Mouse (Mus musculus) ES-E14 (cell line): ENCODE data around the gene Gsap. TPM values are rescaled to one million over a fixed set of nuclear protein-coding genes. Genes with fewer than 3 reads are reported as not detected.
"Not testable (repeated sequence)": the region's sequence is repeated elsewhere in the genome, so short reads cannot be mapped to it uniquely, and the experiment has no call there.

Experiments used
- DNase-seq: peaks from one replicate; pipeline ENCODE4 v3.0.0-alpha.2; 2013; ENCODE audit warnings: low read depth, low spot score
- H3K27ac ChIP-seq: 2 replicates; pipeline ENCODE4 v1.5.1; 2012; ENCODE audit warnings: low read depth, mild to moderate bottlenecking, low read length, moderate library complexity, mixed read lengths; ENCODE audit not compliant: poor library complexity, insufficient read depth, severe bottlenecking
- H3K36me3 ChIP-seq: 2 replicates; pipeline ENCODE4 v1.6.1; 2012; ENCODE audit warnings: mild to moderate bottlenecking, low read length, moderate library complexity, mixed read lengths; ENCODE audit not compliant: control insufficient read depth, poor library complexity, insufficient read depth, severe bottlenecking
- H3K4me1 ChIP-seq, 2 experiments: fragments of 150-350 bp in 1 of 2; sonication (generic) in 1 of 2; 2 replicates each; pipeline ENCODE4 v1.6.1; 2012; ENCODE audit warnings: low read length in 2 of 2, mild to moderate bottlenecking in 1 of 2, mixed read lengths in 1 of 2; ENCODE audit not compliant: control insufficient read depth in 2 of 2, insufficient read depth in 2 of 2, poor library complexity in 1 of 2
- H3K4me3 ChIP-seq, 2 experiments: fragments of 150-350 bp in 1 of 2; sonication (generic) in 1 of 2; 2 replicates each; pipeline ENCODE4 v1.5.1; 2012; ENCODE audit warnings: low read length in 2 of 2, low read depth in 1 of 2, mild to moderate bottlenecking in 1 of 2, mixed read lengths in 1 of 2; ENCODE audit not compliant: insufficient read depth in 1 of 2, poor library complexity in 1 of 2, severe bottlenecking in 1 of 2
- H3K9ac ChIP-seq: 2 replicates; pipeline ENCODE4 v1.6.1; 2012; ENCODE audit warnings: low read depth, mild to moderate bottlenecking, low read length, mixed read lengths; ENCODE audit not compliant: poor library complexity, insufficient read depth, severe bottlenecking
- H3K9me3 ChIP-seq: fragments of 150-350 bp; sonication (generic); 2 replicates; pipeline ENCODE4 v1.6.1; 2012; ENCODE audit warnings: low read depth, mild to moderate bottlenecking, low read length; ENCODE audit not compliant: control insufficient read depth, insufficient read depth
- CHD2 ChIP-seq: IDR thresholded peaks from 2 replicates; pipeline ENCODE4 v1.6.1; 2014; ENCODE audit warnings: mild to moderate bottlenecking, low read depth, low read length, inconsistent platforms
- HCFC1 ChIP-seq: IDR thresholded peaks from 2 replicates; pipeline ENCODE4 v1.6.1; 2012; ENCODE audit warnings: low read length, inconsistent platforms, borderline replicate concordance; ENCODE audit not compliant: insufficient read depth
- MAFK ChIP-seq: IDR thresholded peaks from 2 replicates; pipeline ENCODE4 v1.6.1; 2014; ENCODE audit warnings: mild to moderate bottlenecking, low read depth, low read length, inconsistent platforms; ENCODE audit not compliant: insufficient read depth
- ZC3H11A ChIP-seq: IDR thresholded peaks from 2 replicates; pipeline ENCODE4 v1.6.1; 2012; ENCODE audit warnings: low read depth, mild to moderate bottlenecking, inconsistent platforms, low read length, borderline replicate concordance
- ZNF384 ChIP-seq: IDR thresholded peaks from 2 replicates; pipeline ENCODE4 v1.6.1; 2012; ENCODE audit warnings: low read depth, low read length, inconsistent platforms
- in situ Hi-C, 2 experiments: fragments of 600-800 bp; cut with MboI; formaldehyde crosslinking; loops; one replicate each; pipeline ENCODE4 v1.15.1; 2025; ENCODE audit warnings: low sequenced_read_pairs in 2 of 2, inconsistent platforms in 1 of 2; ENCODE audit not compliant: unreplicated experiment in 2 of 2
- total RNA-seq: library from RNA; depleted of rRNA; stranded (reverse); fragments of 300-350 nt; gene quantifications from 2 replicates; pipeline ENCODE4 v1.2.3, GENCODE M21; 2012

Gsap gene
- total RNA-seq, 1 experiment: 4.2 TPM

DNA sequence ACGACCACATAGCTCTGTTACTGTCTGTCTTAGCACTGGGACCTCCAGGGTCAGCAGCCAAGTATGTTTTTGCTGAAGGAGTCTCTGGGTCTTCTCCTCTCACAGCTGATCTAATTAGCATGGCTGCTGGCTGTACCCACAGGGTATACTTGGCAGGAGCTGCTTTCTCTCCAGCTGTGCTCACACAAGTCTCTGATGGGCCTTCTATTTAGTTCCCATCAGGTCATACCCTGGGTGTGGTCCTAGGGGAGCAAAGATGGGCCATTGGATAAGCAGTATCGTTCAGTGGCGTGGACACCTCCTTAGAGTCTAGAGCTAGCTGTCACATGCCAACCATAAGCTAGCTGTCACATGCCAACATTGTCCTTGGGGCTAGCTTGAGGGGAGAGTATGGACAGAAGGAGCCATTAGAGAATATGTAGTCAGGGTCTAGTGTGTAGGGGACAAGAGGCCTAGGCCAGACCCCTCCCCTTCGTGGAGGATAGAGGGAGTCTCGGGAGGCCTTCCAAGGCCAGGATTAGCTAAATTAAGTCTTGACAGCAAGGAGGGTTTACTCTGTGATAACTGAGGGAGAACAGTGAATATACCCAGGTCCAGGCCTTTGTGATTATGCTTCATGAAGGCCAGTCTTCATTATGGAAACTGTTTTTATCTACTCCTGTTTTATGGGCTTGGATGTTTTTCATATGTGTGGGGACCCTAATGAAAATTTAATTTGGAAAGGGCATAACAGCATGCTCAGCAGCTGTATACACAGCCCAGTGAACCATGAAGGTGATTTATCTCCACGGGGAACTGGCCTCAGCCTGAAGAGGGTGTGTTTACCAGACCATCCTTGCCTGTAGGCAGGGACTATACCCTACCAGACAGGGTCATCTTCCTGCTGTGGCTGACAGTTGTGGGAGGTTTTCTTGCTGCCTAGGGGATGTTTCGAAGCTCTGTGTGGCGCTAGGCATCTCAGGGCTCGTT is 85.6 kb downstream of the Gsap start:
- Histone ChIP-seq H3K4me1 (no peaks in the 10 kb centered on the region), H3K27ac (no peak overlapping the region), H3K9ac (no peak overlapping the region), H3K9me3 (no peaks in the 10 kb centered on the region), H3K36me3 (no peaks in the 10 kb centered on the region), H3K4me3 (no peak overlapping the region)
- in situ Hi-C loops: no loop called here
- no peak for TF ChIP-seq HCFC1
- TF ChIP-seq ZC3H11A: no peak
- no peak for TF ChIP-seq ZNF384
- TF ChIP-seq CHD2: no peak
- TF ChIP-seq MAFK: no peak
- DNase-seq: no peak

DNA sequence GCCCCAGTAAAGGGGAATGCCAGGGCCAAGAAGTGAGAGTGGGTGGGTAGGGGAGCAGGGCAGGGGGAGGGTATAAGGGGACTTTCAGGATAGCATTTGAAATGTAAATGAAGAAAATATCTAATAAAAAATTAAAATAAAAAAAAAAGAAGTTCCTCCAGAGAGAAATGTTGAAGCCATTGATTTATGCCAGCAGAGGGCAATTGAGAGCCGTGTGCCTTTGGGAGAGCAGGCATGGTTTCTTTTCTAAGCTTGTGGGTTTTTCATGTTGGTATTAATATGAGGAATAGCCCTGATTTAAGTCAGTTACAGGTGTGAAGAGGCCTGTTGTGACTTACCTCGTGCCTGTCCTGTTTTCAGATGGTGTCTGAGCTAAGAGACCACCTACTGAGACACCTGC is 91.6 kb downstream of the Gsap start:
- H3K9me3 ChIP-seq, DNase-seq, H3K36me3 ChIP-seq, H3K27ac ChIP-seq, in situ Hi-C loops, H3K4me1 ChIP-seq, H3K9ac ChIP-seq, H3K4me3 ChIP-seq: not testable (repeated sequence)

DNA sequence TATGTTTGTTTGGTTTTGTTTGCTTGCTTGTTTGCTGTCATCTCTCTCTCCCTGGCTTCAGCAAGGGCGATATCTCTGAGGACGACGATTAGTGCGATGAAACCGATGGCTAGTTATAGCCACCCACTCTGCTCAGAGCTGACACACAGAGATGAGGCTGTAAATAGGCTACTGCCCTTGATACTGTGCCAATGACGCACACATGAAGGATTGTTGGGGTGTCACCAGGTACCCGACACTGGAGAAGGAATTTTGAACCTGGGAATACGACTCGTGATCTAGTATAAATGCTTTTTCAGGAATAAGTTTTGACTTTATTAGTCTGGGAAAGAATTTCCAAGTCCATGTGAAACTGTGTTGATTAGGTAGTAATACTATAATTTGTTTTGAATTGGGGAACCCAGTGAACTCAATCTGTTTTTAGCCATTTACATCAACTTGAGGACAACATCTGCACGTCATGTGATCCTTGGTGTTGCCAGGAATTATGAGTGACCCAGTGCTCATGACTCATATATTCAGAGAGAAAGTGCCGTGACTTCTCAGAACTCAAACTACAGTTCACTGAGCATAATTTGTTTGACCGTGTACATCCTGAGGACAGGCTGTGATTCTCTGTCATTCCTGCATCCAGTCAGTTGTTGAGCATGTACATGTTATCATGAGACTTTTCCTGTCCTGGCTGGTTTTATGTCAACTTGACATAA is 97.5 kb downstream of the Gsap start:
- no peak for DNase-seq
- no peaks in the 10 kb centered on the region for H3K9me3 ChIP-seq
- H3K4me1 ChIP-seq: no peaks in the 10 kb centered on the region
- no peak overlapping the region for H3K9ac ChIP-seq
- TF ChIP-seq ZC3H11A (no peak), HCFC1 (no peak), CHD2 (no peak), MAFK (no peak), ZNF384 (no peak)
- in situ Hi-C loops: no loop called here
- no peaks in the 10 kb centered on the region for H3K36me3 ChIP-seq
- no peak overlapping the region for H3K27ac ChIP-seq
- H3K4me3 ChIP-seq: no peak overlapping the region

DNA sequence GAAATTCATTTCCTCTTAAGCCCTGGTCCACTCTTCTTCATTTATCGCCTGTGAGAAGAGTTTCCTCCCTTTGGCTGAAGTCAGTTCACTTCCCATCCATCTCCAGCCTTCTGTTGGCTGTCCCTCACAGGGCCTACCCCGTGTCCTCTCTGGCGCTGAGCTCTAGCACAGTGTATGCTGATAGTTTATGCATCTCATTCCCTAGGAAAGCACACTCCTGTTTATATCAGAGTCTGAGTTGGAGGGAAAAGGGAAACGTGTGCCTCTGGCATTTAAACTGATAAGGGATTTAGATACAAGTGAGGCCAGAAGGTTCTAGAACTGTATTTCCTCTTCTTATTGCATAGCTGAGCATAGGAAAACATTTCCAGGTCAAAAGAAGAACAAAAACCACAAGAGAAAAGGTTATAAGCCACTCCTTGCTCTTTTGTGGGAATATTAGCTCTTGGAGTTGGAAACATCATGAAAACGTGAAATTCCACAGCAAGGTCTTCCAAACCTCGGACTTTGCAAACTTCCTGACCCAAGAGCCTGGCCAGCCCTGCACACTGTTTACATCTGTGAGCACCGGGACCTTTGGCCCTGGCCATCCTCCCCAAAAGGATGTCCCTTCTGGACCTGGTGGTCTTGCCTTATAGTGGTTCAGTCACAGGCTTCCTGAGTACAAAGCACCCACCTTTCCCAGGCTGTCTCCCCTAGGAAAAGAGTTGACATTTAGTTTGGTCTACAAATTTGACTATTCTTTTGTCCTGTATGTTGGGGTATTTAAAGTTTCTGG is 102.8 kb downstream of the Gsap start:
- TF ChIP-seq ZNF384: no peak
- no peak for TF ChIP-seq HCFC1
- DNase-seq: no peak
- H3K27ac ChIP-seq: no peak overlapping the region
- no peak overlapping the region for H3K4me3 ChIP-seq
- no peak overlapping the region for H3K9ac ChIP-seq
- H3K36me3 ChIP-seq: no peaks in the 10 kb centered on the region
- in situ Hi-C loops: no loop called here
- H3K4me1 ChIP-seq: no peaks in the 10 kb centered on the region
- H3K9me3 ChIP-seq: no peaks in the 10 kb centered on the region
